Mouse (Mus musculus) kidney, adult 9 months (tissue): Measurements from ENCODE around the gene Pdhx.
A peak's percentile ranks its signal among the peaks of the same experiment; 100 is the strongest.

Source experiments
- DNase-seq: peaks from one replicate; pipeline ENCODE4 v3.0.0; 2022

Pdhx gene

DNA sequence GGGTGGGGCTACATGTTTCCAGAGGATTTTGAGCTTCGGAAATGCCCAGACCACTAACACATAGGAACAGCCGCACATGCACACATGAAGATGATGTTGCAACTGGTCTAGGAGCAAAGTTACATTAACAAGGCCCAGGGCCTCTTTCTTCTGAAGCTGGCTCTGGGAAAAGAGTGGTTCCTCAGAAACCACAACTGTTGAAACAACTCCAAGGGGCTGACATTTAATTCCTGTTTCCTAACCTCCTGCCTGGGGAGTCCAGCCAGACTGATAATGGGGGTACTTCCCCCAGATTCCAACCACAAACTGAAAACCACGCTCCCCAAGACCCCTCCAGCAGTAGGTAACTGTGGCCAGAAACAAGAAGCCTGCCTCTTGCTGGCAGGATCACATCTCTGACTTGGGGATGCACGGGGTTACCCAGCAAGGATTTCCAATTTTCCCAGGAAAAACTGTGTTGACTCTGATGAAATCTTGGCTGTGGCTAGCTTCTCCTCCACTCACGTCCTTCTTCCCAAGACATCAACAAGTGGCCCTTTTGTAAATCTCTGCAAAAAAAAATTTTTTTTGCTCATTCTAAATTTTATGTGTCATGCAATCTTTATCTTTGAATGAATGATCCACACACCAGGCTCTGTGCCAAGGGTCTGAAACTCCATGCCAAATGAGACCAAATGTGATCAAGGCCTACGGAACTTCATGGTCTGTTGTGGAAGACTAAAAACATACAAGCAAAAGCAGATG is 86.2 kb downstream of the Pdhx start:
- DNase-seq = no peak

- DNase-seq = no peak
Observed at GRCm38 (mm10) chr2:102986424-102986823, 86.9 kb downstream of the Pdhx start.

DNA sequence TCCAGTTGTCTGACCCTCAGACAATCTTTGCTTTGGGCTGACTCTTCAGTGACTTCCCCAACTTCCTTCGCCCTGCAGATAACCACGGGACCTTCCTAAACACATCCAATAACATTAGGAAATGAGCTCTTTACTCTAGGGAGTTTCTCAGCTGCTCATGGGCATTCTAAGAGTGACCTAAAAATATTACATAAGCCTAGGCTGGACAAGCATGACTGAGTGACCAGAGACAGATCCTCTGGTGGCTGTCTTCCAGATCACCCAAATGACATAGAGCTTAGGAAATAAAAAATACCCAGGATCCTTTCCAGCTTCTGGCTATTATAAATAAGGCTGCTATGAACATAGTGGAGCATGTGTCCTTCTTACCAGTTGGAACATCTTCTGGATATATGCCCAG is 90.5 kb downstream of the Pdhx start:
- peak; percentile 22 for DNase-seq

DNA sequence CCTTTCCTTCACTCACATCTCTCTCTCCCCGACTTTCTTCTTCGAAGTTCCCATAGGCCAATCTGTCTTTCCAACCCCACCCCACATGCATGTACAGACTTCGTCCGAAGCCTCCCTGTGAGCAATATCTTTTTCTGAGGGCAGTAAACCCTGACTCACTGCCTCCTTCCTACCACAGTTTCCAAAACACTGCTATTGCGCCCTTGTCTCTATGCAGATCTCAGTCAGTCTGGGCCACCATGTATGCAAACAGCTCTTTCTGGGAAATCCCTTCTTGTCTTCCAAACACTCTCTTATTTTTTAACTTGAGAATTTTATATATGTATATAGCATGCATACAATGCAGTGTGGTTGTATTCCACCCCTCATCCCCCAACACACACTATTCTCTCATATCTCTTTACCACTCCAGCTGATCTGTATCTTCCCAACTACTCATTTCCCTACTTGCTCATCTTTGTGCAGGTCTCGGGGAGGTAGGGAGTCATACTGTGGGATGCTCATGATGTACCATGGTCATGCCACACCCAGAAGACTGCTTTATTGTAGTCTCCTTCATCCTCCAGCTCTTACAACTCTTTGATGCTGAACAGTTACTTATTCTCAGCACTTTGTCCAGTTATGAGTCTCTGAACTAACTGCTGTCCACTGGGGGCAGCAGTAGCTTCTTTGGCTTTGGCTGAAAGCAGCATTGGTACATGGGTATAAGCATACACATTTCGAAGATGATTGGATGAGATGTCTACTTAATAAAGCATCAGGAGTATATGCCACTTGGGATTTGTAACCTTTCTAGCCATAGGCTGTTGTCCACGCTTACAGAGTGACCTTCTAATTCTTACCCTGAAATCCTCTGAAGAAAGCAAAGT is 91.6 kb downstream of the Pdhx start:
- DNase-seq = no peak

- no peak for DNase-seq
Observed at GRCm38 (mm10) chr2:102980870-102981269, 92.4 kb downstream of the Pdhx start.

DNA sequence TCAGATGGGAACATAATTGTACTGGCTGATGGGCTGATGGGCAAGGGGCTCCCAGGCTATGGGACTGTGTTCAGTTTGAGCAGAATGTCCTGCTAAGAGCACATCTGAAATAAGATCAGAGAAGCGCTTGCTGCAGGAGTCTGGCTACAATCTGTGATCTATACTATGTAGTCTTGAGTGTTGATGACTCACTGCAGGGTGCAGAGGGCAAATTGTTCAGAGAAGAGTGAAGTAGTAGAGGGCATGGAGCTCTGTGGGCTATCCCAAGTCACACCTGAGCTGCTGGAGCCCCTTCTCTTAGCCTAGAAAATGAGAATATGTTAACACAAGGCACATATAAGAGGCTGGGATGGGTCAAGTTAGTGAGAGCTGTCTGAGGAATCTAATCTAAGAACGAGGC is 93.8 kb downstream of the Pdhx start:
- no peak for DNase-seq

- DNase-seq = no peak
Observed at GRCm38 (mm10) chr2:102979112-102979511, 94.2 kb downstream of the Pdhx start.

DNA sequence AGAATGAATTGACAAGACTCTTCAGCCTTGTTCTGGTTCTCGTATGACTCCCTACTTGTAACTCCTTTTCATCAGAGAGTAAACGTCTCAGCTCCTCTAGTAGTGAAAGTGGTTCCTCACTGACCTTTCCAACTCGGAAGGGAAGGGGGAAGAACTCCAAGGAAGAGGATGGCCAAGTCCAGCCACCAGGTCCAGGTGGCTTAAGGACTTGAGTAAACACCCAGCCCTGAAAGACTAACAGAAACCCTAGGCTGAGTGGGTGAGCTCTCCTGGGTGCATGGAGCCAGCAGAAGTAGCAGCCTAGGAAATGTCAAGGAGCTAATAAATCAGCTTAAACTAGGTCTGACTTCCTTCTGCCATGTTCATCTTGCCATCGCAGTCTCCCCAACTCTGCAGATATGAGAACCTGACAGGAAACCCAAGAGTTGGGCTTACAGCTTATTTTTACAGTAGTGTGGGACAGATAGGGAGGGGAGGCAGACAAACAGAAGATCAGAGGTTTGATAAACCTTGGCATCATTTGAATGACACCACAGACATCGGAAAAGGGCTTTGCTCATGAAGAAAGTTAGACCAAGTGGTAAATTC is 97.9 kb downstream of the Pdhx start:
- no peak for DNase-seq

DNA sequence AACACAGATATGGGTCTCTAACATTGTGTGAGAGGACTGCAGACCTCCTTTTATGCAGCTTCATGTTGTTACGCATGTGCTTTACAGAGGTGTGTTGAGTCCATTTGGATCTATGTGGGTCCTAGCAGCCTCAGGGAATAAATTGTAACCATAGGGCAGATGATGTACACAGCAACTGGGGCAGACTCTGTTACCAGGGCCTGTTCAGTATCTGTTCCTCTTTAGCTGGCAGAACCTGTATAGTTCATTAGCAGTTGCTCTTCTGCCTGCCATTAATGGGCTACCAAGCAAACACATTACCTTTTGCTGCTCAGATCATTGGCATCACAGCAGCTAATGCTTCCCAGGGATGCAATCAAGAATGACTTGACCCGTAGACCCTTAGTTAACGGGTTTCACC is 100.2 kb downstream of the Pdhx start:
- DNase-seq = no peak

- no peak for DNase-seq
Observed at GRCm38 (mm10) chr2:102972575-102972974, 100.7 kb downstream of the Pdhx start.

- no peak for DNase-seq
Observed at GRCm38 (mm10) chr2:102971951-102972350, 101.4 kb downstream of the Pdhx start.
